Mouse (Mus musculus): ENCODE data around the gene Senp7.

DNA sequence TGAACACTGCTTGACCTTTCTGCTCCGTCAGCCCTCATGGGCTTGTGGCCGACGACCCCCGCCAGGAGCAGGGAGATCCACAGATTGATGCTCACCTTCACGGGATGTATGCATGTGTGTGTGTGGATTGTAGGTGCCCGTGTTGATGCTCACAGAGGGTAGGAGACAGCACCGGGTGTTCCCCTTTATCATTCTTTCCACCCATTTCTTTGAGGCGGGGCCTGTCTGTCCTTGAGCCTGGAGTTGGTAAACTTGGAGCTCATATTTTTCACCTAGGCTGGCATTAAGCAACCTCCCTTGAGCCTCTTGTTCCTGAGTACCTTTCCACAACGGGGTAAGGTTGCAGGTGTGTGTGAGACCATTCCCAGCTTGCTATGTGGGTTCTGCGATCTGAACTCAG is 10.0 kb downstream of the Senp7 start:
- TF ChIP-seq EP300 (IDR thresholded peaks at IDR 0.05; ENCODE audit: insufficient read depth, low read depth, low read length) (no peak), POLR2A (IDR thresholded peaks at IDR 0.05; ENCODE audit: insufficient read depth, low read length) (no peak)
